ENCODE assay signal across 8 mouse cellular contexts in the genomic region with DNA sequence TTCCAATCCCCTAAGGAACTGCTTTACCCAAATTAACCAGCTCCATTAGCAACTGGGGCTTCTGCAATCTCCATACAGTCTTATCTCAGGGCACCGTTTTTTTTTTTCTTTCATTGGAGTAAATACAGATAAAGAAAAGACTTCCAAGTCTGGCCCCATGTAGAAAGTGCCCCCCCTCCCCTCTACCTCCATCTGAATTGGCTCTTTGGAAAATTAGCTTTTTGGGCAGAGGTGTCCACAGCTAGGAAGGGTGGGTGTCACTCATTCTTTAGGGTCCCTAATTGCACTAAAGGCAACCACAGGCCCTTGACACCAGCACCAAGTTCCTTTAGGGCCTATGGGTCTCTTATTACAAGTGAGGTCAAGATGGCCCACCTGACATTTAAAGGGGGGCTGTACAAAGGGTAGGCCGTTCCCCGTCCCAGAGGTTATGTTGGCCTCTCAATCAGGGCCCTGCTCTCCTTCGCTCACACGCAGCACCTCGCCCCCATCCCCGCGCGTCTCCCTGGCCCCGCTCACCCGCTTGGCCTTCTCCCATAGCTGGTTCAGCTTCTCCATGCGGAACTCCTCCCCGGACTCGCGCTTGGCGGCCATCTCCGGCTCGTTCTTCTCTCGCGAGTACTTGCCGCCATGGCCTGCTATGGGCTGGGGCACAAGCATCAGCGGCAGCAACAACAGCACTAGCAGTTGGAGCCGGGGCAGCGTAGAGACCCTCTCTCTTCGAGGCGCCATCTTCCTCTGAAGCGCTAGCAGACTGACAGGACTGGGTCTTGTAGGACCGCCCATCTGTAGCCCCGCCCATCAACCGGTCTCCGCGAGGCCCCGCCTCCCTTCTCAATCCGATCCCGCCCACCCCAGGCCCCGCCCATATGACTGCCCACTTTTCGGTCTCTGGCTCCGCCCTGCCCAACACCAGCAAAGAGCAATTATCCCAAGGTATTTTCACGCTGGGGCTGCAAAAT. TPM values are rescaled to one million over a fixed set of nuclear protein-coding genes. Genes with fewer than 3 reads are reported as not detected.
A peak's percentile ranks its signal among the peaks of the same experiment; 100 is the strongest.
DNase-seq lines count a peak whose midpoint lies in the region; ATAC-seq lines count a peak whose summit lies in the region.

A gene (minus strand): TSS at position 807 of the 962 bp plus-strand sequence.

- H3K27ac ChIP-seq in hindbrain, embryonic 12.5 days: peak within 1 kb of the TSS; percentile 82

- WGBS in hindbrain, embryonic 12.5 days: under 1% methylated on average over 33 of the region's 39 CpGs

- H3K27me3 ChIP-seq in hindbrain, embryonic 12.5 days: no peaks in the 10 kb centered on the region

- peak within 1 kb of the TSS; percentile 82 for H3K9ac ChIP-seq in hindbrain, embryonic 12.5 days

- H3K36me3 ChIP-seq in hindbrain, embryonic 12.5 days: peaks cover 24% of the 10 kb centered on the region

- peak within 1 kb of the TSS; percentile 74 for H3K4me2 ChIP-seq in hindbrain, embryonic 12.5 days (replicated peaks)

- peak within 1 kb of the TSS; percentile 61 for H3K4me3 ChIP-seq in hindbrain, embryonic 12.5 days

- peak; percentile 95 for DNase-seq in NIH3T3 (ENCODE audit: low read depth)
- peak; percentile 97 to 98 for DNase-seq in cerebellum, postnatal 10 days
- DNase-seq in frontal cortex, postnatal 10 days (ENCODE audit: low spot score in 2 of 2): peak; percentile 81 to 88
- DNase-seq in layer of hippocampus, postnatal 14 days (ENCODE audit: low spot score in 2 of 2): peak; percentile 88 to 92
- peak; percentile 92 for DNase-seq in lung, postnatal 14 days
- peak; percentile 79 for DNase-seq in retina, adult 2 months (ENCODE audit: low read depth, low spot score)
- DNase-seq in thymus, postnatal 36 days: peak; percentile 84 to 89

- peaks cover 24% of the 10 kb centered on the region for H3K4me1 ChIP-seq in hindbrain, embryonic 12.5 days

- H3K9me3 ChIP-seq in hindbrain, embryonic 12.5 days (replicated peaks): no peaks in the 10 kb centered on the region

- peak; percentile 96 for ATAC-seq in hindbrain, embryonic 12.5 days (ENCODE audit: low FRiP score)

RNA-seq across cellular contexts. Expression of the gene that starts here (rescaled TPM):
- polyA plus RNA-seq in hindbrain, embryonic 12.5 days (2016; fragmentation: Nextera tagmentation; extraction: Ambion mirVana): 115 and 129 TPM in 2 replicates
- total RNA-seq in layer of hippocampus, postnatal 14 days (2021): 100 to 1,000 TPM; 129 to 130 TPM

Comparison
In these comparisons a context has a peak if more than half of its experiments do, and no peak if none do; other contexts are left out.
1. Peak in every context shown above with its lines: DNase-seq, ATAC-seq, H3K4me3 ChIP-seq and H3K27ac ChIP-seq.